Mouse (Mus musculus): ENCODE data around the gene Kif26b. TPM values are rescaled to one million over a fixed set of nuclear protein-coding genes. Genes with fewer than 3 reads are reported as not detected.

Kif26b gene
- 1 to 10 TPM; 4.5 to 5.9 TPM for total RNA-seq (2021)
- long read RNA-seq, experiment 1, partial matches to known transcripts: 2 of 3 reads
- long read RNA-seq, experiment 1, other reads (novel, unspliced or antisense): 1 of 3 reads
- long read RNA-seq, experiment 2, partial matches to known transcripts: 0 of 2 reads
- long read RNA-seq, experiment 2, other reads (novel, unspliced or antisense): 2 of 2 reads

DNA sequence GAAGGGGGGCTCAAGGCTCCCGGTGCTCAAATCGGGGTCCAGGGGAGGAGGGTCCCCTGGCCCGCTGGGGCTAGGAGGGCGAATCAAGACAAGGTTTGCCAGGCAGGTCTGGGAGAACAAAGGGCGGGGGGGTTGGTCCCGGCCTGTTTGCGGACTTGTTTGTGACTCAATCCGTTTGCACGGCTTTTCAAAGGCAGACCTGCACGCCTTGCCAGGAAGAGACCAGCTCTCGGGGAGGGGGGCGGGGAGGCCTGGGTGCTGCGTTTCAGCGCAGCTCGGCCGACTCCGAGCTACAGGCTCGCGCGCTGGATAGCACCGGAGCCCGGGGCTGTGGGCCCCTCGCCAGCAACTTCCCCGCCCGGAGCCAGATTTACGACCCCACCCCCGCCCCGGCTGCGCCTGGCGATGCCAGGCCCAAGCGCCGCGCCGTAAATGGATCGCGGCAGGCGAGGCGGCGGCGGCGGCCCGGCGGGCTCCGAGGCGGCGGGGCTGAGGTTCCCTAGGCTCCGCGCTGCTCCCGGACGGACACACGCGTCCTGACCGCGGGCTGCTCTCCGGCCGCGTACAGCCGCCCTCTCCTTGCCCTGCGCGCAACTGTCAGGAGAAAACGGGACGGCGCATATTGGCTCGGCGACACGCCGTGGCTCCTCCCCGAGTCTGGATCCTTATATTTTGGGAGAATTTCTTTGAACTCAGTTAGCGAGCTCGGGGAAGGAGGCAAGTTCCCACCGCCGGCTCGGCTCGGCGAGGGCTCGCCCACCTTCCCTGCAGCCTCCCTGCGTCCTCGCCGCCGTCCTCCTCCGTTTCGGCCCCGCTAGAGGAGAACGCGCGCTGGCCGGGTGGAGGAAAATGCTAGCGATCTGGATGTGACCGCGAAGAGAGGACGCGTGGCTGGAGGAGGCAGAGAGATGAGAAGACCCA lies at the start of gene Kif26b:
Gene Kif26b (plus strand): TSS at position 695 of the 921 bp plus-strand sequence.
- intact Hi-C loops (cut with DNase I): loop anchor here (2.0 kb wide), 1 partner anchor 432 kb away; no protein-coding TSS in a partner anchor
- peak; percentile 48 to 50 for DNase-seq

DNA sequence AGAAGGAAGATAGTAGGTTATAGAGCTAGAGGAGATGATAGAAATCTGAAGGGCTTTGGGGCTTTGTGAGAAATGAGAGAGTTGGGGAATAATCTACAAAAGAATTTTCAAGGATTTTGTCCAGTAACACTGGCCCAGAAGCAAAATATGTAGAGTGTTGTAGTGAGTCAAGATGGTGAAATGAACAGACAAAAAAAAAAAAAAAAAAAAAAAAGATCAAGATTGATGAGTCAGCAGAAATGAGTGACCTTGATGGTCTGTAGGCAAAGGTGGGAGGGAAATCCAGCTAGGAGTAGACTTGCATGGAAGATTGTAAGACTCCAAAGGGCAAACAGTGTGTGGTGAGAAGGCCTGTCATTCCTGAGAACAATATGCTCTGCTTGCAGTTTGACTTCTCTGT lies 45.1 kb upstream of the Kif26b start:
- intact Hi-C loops (cut with DNase I): no loop called here
- no peak for DNase-seq

DNA sequence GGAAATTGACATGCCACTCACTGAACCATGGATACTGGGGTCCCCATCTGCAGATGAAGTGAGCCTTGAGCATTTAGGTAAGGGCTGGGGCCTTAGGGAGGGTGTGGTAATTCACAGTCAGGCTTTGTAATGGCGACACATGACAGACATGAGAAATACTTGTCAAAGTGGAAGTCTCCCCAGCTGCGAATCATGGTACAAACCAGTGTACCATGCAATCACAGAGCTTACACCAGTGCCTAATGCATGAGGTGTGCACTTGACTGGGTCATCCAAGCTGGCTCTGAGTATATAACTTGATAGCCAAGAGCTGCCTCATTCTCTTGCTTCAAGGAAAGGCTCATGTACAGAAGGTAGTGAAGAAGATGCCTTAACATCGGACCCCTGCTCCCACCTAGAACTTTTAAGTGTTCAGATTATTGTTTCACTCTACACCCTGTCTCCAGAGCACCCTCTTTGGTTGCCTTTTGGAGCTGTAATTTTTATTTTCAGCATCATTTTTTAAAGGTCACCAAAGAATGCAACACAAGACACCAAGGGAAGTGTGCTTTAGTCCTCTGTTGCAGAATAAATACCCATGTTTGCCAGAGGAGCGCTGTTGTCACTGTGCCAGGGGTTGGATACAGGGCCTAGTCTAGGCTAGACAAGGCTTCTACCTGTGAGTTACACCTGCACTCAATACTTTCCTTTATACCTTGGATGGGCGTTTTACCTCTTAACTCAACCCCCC lies 43.6 kb upstream of the Kif26b start:
- DNase-seq: no peak

DNA sequence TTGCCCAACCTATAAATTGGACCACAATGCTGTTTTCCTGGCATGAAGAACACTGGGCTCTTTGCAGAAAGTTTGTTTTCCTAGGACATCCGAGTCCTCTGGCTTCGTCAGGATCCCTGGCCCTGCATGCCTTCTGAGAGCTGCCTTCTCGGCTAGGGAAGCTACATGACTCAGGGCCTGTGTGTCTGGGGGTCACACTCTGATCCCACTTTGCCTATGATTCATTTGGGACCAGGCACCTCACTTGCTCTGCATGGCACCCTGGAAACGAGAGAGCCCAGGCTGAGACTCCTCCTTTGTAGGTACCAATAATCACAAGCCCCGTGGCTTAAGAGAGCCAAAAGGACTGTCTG lies 43.1 kb upstream of the Kif26b start:
- DNase-seq: no peak
- intact Hi-C loops (cut with DNase I): no loop called here

More for the DNA sequence above, 43.6 kb upstream of the Kif26b start:
- intact Hi-C loops (cut with DNase I): no loop called here

DNA sequence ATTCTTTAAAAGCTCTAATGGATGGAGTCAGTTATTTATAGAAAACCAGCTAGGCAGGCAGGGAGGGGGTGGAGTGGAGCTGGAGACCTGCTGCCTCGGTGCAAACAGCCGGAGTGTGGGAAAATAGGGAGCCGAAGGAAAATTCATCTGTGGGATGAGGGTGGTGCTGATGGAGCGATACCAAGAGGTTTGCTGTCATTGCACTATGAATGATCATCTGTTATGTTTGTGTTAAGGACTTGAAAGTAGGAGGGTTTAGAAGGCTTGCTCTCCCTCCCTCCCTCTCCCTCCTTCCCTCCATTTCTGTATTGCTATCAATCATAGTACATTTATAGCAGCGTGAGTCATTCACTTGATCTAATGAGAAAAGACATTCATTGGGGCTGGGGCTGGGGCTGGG lies 42.1 kb upstream of the Kif26b start:
- intact Hi-C loops (cut with DNase I): no loop called here
- DNase-seq: no peak

DNA sequence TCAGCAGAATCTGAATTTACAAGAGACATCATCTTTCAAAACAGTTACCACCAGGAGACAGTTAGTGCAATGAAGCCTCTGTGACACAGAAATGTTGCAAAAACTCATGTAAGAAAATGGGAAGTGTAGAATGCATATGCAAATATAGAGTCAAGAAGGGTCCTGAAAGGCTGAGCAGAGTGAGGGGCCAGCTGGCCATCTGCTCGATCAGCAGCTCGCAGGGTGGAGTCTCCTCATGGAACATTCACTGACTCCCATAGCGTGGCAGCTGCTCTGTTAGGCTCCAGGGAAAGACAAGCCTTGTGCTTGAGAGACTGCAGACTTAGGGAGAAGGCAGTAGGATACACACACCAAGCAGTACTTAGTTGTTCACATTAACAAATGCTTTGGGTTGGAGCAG lies 39.8 kb upstream of the Kif26b start:
- no peak for DNase-seq
- intact Hi-C loops (cut with DNase I): no loop called here

DNA sequence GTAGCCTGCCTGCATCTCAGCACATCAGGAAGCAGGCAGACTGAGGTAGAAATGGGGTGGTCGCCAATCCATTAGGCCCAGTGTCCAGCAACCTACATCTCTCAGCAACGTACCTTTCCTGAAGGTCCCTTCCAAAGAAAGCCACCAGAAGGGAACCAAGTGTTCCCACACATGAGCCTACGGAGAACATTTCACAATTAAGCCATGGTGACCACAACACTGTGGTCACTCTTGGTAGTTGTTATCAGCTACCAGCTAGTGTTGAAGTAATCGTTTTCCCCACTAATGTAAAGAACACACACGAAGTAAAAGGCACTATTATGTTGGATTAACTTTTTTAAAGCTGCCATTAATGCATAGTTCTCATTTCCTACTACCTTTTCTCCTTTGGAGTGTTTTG lies 37.2 kb upstream of the Kif26b start:
- intact Hi-C loops (cut with DNase I): no loop called here
- no peak for DNase-seq

DNA sequence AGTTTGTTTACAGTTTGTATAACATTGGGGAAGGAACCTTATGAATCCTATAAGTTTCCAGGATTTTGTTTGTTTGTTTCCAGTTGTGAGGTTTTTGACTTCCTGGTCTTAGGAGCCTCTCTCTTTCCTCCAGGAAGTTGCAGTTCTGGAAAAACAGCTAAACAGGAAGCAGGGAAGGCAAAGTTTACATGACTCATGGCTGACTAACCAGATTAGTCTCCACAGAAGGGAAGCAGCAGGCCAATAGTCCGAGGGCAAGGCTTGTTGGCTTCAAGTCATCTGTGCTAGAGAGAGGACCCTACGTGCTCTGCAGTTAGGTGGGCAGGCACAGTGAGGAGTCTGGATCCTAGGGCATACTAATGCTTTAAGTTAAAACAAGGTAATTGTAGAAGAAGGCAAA lies 36.4 kb upstream of the Kif26b start:
- DNase-seq: no peak
- intact Hi-C loops (cut with DNase I): no loop called here

DNA sequence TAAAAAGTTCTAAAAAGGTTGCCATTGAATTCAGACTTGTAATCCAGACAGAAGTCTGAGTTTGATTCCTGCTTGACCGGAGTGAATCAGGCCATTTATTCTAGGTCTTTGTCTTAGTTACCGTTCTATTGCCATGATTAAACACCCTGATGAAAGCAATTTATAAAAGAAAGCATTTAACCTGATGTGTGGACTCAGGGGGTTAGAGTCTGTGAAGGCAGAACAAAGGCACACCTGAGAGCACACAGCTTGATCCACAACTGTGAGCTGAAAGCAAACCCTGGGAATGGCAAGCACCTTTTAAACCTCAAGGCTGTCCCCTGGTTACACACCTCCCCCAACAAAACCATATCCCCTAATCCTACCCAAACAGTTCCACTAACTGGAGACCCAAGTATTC lies 32.7 kb upstream of the Kif26b start:
- intact Hi-C loops (cut with DNase I): no loop called here
- no peak for DNase-seq

DNA sequence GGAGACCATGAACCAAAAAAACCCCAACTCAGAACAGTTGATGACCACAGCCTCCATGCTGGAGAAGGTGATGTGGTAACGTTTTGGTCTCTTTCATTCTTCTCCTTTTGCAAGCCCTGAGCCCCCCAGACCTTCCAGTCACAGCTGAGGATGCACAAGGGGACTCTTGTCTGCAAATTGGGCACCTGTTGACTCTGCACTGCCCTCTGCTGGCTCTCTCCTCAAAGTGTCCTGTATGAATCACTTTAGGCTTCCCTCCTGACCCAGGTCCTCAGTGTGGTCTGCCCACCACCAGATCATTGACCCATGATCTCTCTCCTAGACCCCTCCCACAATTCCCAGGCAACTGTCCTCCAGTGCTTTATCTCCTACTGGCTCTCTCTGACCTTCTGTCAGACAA lies 32.1 kb upstream of the Kif26b start:
- intact Hi-C loops (cut with DNase I): no loop called here

DNA sequence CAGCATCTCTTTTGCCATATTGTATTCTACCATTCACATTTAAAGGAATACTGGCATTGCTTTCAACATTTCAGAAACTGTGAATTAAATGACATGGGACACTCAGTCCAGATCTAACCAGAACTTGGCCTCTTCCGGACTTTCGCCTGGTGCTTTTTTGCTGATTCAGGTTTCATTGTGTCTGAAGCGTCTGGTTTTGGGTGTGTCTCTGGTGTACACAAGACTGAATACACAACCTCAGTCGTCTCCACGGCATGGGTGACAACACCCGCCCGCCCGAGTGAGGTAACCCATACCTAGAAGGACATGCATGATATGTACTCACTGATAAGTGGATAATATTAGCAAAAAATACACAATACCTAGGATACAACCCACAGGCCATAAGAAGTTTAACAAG lies 22.0 kb upstream of the Kif26b start:
- no peak for DNase-seq
- intact Hi-C loops (cut with DNase I): no loop called here

More for the DNA sequence above, 32.1 kb upstream of the Kif26b start:
- DNase-seq: peak; percentile 23 to 41

DNA sequence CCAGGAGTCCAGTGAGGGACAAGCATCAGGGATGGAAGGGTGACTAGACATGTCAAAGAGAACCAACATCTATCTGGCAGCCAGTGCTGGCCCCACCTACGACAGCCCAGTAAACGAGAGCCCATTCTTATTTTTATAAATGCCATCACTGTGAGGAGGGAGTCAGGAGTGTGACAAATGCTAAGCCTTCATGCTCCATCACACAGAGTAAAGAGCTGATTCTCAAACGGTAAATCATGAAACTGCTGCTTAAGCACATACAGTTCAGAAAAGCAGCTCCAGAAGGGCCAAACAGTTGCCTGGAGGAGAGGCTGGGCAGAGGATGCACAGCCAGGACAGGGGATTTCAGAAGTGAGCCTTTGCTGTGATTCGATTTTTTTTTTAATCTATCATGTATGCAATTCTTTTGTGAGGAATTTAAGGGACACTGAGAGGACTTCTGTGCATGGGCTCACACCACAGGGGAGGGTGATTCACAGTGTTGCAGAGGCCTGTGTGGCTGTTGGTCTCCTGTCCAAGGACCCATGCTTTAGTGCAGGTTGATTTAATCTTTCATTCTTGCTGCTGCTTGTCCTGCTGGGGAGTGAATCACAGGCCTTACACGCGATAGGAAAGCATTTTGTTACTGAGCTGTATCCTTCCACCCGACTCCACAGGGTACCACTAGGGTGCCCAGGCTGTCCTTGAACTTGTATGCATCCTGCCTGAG lies 16.4 kb upstream of the Kif26b start:
- intact Hi-C loops (cut with DNase I): no loop called here
- no peak for DNase-seq

DNA sequence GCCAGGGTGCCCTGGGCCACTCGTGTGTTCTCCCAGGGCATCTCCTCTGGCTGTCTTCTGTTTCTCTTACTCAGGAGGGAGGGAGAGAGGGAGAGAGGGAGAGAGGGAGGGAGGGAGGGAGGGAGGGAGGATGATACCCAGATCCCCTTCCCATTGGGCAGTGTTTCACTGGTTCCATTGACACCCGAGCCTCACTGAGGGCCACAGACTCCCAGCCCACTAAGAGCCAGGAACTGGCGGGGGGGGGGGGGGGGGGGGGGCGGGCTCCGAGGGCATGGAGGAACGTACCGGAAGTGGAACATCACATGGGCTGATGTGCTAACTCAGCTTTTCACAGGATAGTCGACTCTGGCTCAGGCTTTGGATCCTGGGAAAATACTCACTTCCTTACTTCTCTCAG lies 15.0 kb upstream of the Kif26b start:
- intact Hi-C loops (cut with DNase I): no loop called here
- DNase-seq: no peak

DNA sequence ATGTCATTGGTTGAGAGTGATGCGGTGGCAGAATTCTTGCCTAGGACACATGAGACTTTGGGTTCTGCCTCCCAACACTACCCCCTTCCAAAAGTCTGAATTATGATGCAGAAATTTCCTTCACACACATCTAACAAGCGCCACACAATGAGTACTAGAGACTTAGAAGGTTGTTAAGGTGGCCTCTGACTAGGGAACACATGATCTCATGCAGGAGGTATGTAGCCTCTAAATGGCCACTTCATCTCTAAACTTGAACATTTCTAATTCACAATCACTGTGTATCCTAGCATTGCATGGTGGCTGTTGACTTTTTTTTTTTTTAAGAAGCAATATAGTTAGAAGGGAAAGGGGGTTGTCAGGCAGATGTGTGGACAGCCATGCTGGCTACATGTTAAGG lies 13.1 kb upstream of the Kif26b start:
- intact Hi-C loops (cut with DNase I): no loop called here
- no peak for DNase-seq

DNA sequence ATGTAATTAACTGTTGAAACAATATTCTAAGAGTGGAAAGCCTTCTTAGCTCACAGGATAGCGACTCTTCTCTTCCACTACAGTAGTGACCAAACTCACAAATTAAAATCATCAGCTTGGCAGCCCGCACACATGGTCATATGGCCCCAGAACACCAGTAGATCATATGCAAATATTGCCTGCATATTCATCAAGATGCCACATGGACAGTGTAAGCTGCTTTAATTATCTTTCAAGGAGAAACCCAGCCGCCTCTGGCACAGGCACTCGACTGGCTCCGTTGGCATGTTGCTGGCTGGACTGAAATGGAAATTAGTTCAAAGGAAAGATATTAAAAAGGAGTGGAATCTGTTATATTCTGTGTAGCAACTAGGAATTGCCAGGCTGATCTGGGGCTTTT lies 6.5 kb upstream of the Kif26b start:
- intact Hi-C loops (cut with DNase I): no loop called here
- DNase-seq: no peak

DNA sequence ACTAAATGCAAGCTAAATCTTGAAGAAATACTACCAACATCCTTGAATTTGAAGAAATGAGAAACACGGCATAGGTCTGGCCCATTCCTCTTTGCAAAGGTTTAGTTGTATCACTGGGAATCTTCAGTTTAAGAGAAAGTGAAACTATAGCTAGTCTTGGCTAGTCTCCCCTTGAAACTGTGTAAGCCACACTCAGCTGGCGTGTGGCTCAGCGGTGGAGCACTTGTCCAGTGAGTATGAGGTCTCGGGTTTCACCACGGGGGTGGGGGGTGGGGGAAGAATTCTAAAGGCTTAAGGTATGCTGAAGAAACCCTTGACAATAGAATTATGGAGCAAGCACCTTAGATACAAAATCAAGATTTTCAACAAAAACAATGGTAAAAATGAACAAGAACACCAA lies 5.8 kb upstream of the Kif26b start:
- no peak for DNase-seq
- intact Hi-C loops (cut with DNase I): no loop called here

DNA sequence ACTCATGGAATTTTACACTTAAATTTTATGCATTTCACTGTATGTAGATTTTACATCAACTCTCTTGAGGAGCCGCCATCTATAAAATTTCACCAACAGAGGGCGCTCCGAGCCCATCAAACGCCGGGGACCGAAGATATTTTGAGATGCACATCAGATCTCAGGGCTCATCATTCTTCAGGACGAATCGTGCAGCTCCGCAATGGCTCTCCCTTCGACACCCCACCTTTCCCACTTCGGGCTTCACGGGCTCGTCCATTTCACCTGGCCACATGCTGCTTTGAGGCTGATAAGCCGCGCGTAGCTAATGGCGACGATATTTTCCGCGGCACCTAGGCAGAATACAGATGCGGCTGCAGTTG lies 1.8 kb upstream of the Kif26b start:
- peak; percentile 66 to 79 for DNase-seq
- intact Hi-C loops (cut with DNase I): loop anchor here (1.0 to 2.0 kb wide), 3 partner anchors 615 to 950 kb away; no protein-coding TSS in a partner anchor

DNA sequence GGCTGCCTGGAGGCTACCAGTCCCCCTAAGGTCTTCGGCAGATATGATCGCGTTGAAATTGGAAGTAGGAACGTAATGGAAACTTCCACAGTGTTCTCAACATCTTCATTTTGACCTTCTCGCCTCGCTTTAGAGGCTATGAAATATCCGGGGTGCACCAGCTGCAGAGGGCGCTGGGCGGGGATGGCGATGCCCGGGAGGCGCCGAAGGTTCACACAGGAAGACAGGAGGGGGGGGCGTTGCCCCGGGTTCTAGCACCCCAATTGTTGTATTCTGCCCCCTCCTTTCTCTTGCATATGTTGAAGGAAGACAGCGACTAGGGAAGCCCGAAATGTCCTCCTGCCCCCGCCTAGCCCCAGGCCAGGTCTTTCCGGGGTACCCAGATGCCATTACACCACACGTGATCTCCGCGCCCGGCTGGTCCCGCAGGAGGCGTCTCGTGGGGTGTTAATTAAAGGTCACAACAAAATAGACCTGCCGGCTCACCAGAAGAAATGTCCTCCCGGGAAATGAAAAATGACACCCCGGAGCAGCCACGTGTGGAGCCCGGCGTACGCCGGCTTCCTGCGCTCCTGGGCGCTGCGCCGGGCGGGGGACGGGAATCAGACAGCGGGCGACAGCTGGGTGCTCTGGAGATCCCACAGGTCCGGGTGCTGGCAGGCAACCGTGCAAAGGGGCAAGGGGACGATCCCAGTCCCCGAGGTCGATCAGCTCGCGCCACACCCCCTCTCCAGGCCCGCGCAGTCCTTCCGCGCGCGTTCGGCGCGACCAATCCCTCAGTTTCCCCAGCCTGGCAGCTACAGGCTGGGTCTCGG lies 1.2 kb upstream of the Kif26b start:
- peak; percentile 39 to 51 for DNase-seq
- intact Hi-C loops (cut with DNase I): loop anchor here (1.0 to 2.0 kb wide), 4 partner anchors 433 to 949 kb away; no protein-coding TSS in a partner anchor

DNA sequence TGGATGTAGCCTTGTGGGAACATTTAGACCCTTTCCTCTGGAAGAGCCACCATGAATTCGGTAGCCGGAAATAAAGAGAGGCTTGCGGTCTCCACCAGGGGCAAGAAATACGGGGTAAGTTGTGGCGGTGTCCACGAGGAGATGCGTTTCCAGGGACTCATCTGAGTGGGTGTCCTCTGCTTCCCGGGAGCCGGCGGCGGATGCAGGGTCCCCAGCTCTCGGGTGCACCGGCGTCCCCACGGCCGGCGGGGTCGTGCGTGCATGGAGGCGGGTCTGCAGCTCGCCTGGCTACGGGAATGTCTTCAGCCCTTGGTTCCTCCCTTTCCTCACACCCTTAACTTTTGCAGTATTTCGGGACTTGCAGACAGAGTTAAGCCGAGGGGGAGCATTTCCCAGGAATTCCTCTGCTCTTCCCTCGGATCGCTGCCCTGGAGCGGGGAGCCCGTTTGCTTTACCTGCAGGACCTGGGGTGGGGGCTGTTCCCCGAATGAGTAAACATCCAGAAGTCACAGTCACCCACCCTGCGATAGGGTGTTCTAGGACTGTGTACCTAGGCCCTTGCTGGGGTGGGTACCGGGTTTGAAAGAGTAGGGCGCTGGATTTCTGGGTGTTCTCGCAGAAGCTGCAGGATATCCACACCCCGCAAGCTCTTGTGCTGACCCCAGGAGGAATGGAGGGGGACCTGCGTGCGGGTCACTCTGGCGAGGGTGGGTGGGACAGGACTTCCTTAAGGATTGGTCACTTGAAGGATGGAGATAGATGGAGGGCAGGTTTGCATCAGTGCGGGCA lies 781 bp downstream of the Kif26b start:
- intact Hi-C loops (cut with DNase I): loop anchor here (2.0 to 5.0 kb wide), 3 partner anchors 159 to 558 kb away; no protein-coding TSS in a partner anchor
- peak; percentile 2 to 17 for DNase-seq
